Mouse (Mus musculus): ENCODE results near the gene Sema6d. TPM values are rescaled to one million over a fixed set of nuclear protein-coding genes. Genes with fewer than 3 reads are reported as not detected.
A peak's percentile ranks its signal among the peaks of the same experiment; 100 is the strongest.

The Sema6d gene
- polyA plus RNA-seq, 1 experiment from 2014 or later = 22.1 TPM

GRCm38 (mm10) chr2:124554751-124555415 is 465.1 kb downstream of the Sema6d start:
- Histone ChIP-seq H3K4me2 (replicated peaks) (no peak overlapping the region), H3K9me3 (no peaks in the 10 kb centered on the region), H3K36me3 (no peaks in the 10 kb centered on the region), H3K4me1 (replicated peaks) (no peaks in the 10 kb centered on the region), H3K27me3 (no peaks in the 10 kb centered on the region), H3K9ac (replicated peaks) (no peak overlapping the region), H3K27ac (no peak overlapping the region), H3K4me3 (replicated peaks) (no peak overlapping the region)
- no peak for ATAC-seq
- WGBS = 89% methylated on average over 1 of the region's 1 CpGs

DNA sequence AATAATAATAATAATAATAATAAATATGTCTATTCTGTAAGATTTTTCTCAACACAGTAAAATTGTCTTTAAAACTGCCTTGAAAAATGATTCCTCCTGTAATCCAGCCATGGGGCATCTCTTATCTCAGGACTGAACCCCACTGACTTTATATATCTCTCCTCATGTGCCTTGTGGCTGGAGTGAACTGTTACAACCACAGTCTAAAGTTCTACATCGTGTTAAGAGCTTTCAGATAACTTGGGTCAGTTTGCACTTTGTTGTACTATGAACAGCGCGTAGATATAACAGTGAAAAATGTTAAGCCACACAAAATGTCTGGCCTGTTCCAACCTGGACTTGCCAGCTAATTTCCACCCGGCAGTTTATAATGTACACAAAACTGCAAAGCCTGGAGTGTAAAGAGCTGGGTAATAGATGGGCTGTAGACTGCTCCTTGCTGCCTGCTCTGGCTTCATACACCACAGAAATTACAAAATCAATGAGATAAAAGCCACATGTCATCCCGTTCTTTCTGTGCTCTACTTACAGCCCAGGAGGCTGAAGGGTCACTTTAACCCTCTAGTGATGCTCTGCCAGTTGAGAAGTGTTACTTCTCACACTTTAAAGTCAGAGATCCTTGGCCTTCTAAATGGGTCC is 467.2 kb downstream of the Sema6d start:
- Histone ChIP-seq H3K27me3 (no peaks in the 10 kb centered on the region), H3K4me1 (replicated peaks) (0 out of 2 replicates have a peak, but pooled peaks cover under 1% of the 10 kb centered on the region), H3K9me3 (no peaks in the 10 kb centered on the region), H3K27ac (no peak overlapping the region), H3K36me3 (no peaks in the 10 kb centered on the region), H3K4me3 (replicated peaks) (no peak overlapping the region), H3K9ac (replicated peaks) (no peak overlapping the region), H3K4me2 (replicated peaks) (no peak overlapping the region)
- 89% methylated on average over 5 of the region's 5 CpGs for WGBS
- ATAC-seq = no peak

- no peaks in the 10 kb centered on the region for H3K36me3 ChIP-seq
- H3K27ac ChIP-seq = no peak overlapping the region
- WGBS = 98% methylated on average over 7 of the region's 7 CpGs
Observed at GRCm38 (mm10) chr2:124558021-124558420, 468.3 kb downstream of the Sema6d start.

DNA sequence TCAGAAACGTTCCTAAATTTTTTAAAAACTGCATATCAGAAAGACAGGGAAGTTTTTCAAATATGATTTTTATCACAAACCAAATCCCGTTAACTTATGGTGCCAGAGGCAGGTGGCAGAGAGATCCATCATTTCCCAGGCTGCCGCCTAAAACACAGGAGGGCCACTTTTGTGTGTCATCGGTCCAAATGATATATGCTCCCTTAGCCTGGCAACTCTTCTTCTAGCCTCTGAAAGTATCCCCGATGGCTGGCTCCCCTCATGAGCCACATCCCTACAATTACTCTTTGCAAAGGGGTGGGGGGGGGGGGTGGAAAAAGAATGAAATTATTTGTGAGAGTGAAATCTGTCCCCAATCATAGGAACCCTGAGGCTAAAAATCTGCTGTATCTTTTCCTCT is 471.9 kb downstream of the Sema6d start:
- no peak overlapping the region for H3K4me2 ChIP-seq (replicated peaks)
- peaks cover 3% of the 10 kb centered on the region; the same call in 1 of the 2 replicates for H3K4me1 ChIP-seq (replicated peaks)
- no peaks in the 10 kb centered on the region for H3K9me3 ChIP-seq
- no peaks in the 10 kb centered on the region for H3K27me3 ChIP-seq
- WGBS = 83% methylated on average over 5 of the region's 5 CpGs
- H3K36me3 ChIP-seq = no peaks in the 10 kb centered on the region
- no peak overlapping the region for H3K27ac ChIP-seq
- no peak overlapping the region for H3K4me3 ChIP-seq (replicated peaks)
- H3K9ac ChIP-seq (replicated peaks) = no peak overlapping the region
- ATAC-seq = 0 out of 2 replicates have a peak, but pooled peaks have one; percentile 11

More at GRCm38 (mm10) chr2:124558021-124558420, 468.3 kb downstream of the Sema6d start:
- H3K4me3 ChIP-seq (replicated peaks) = no peak overlapping the region
- H3K9ac ChIP-seq (replicated peaks) = no peak overlapping the region
- H3K4me1 ChIP-seq (replicated peaks) = peaks cover 3% of the 10 kb centered on the region; the same call in 1 of the 2 replicates
- H3K27me3 ChIP-seq = no peaks in the 10 kb centered on the region
- ATAC-seq = no peak
- H3K9me3 ChIP-seq = no peaks in the 10 kb centered on the region
- H3K4me2 ChIP-seq (replicated peaks) = no peak overlapping the region

DNA sequence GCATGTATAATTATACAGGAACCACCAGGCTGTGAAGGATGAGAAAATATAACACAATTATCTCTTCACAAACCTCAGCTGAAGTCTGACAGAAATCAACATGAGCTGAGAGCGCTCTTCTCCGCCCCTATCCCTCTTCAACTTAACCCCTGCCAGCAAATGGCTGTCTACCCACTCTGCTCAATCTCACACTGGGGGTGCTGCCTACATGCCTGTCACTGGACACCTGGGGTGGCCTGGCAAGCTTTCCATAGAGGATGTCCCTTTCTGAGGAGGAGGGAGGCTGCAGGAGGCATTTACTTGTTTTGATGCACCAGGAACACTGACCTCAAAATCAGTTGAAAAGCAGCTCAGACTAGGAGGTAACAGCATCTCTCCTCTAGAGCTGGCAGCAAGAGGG is 472.3 kb downstream of the Sema6d start:
- Histone ChIP-seq H3K36me3 (no peaks in the 10 kb centered on the region), H3K9ac (replicated peaks) (no peak overlapping the region), H3K4me1 (replicated peaks) (peaks cover 3% of the 10 kb centered on the region; the same call in 1 of the 2 replicates), H3K27me3 (no peaks in the 10 kb centered on the region), H3K27ac (no peak overlapping the region), H3K4me3 (replicated peaks) (no peak overlapping the region), H3K4me2 (replicated peaks) (no peak overlapping the region), H3K9me3 (no peaks in the 10 kb centered on the region)
- 67% methylated on average over 2 of the region's 2 CpGs for WGBS
- 0 out of 2 replicates have a peak, but pooled peaks have one; percentile 56 for ATAC-seq

DNA sequence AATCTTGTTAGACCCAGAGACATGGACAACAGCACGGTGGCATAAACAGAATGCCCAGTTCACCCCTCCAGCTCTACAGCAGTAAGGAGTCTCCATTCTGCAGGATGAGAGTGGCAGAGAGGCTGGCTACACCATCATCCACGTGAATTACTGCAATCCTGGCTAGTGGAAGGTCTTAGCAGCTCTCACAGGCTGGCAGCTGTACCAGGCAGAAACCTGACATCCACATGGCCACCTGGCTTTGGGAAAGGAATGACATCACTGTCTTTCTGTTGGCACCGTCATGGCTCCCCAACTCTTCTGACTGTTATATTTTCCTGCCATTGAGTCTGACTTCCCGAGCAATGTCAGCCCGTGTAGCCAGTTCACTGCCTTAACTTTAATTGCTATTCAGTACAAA is 474.0 kb downstream of the Sema6d start:
- Histone ChIP-seq H3K9me3 (no peaks in the 10 kb centered on the region), H3K4me1 (replicated peaks) (peaks cover 3% of the 10 kb centered on the region; the same call in 1 of the 2 replicates), H3K36me3 (no peaks in the 10 kb centered on the region), H3K27ac (no peak overlapping the region), H3K27me3 (no peaks in the 10 kb centered on the region), H3K4me3 (replicated peaks) (no peak overlapping the region), H3K9ac (replicated peaks) (no peak overlapping the region), H3K4me2 (replicated peaks) (no peak overlapping the region)
- 91% methylated on average over 5 of the region's 5 CpGs for WGBS
- ATAC-seq = no peak

DNA sequence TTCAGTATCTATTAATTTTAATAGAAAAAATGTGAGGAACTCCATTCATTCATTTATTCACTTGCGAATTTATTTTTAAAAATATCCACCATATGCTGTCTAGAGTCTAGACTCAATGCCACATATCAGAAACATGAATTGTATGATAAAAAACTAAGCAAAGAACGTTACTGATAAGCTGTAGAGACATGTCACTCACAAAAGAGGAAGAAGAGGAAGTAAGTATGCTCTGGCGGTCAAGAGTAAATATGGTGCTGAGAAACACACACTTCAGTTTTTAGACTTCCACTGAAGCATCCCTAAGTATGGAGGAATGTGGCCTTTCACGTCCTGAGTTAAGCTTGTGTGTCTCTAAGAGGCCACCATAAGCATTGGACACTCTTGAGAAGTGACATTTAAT is 484.0 kb downstream of the Sema6d start:
- Histone ChIP-seq H3K9ac (replicated peaks) (no peak overlapping the region), H3K4me3 (replicated peaks) (no peak overlapping the region), H3K4me2 (replicated peaks) (no peak overlapping the region), H3K9me3 (no peaks in the 10 kb centered on the region; the same call in 1 of the 2 replicates), H3K27me3 (no peaks in the 10 kb centered on the region), H3K36me3 (no peaks in the 10 kb centered on the region), H3K27ac (no peak overlapping the region), H3K4me1 (replicated peaks) (no peaks in the 10 kb centered on the region)
- WGBS = 74% methylated on average over 4 of the region's 4 CpGs
- ATAC-seq = no peak

DNA sequence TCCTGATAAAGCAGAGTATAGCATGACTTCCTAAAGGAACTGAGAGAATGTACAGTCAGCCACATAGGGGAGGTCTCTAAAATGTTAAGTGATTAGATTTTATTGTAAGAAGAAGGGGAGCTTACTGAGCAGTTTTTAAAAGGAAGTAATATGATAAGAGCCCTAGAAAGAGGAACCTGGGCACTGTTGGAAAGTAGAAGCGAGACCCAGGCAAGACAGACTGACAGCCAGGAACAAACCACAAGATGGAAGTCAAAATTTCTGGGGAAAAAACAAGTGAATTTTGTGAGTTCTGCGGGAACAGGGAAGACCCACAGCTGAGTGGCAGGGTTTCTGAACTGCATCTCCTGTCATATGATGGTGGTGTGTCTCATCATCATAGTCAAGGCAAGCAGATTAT is 486.3 kb downstream of the Sema6d start:
- no peak overlapping the region for H3K4me3 ChIP-seq (replicated peaks)
- WGBS = 92% methylated on average over 2 of the region's 2 CpGs
- H3K4me1 ChIP-seq (replicated peaks) = no peaks in the 10 kb centered on the region
- no peak overlapping the region for H3K4me2 ChIP-seq (replicated peaks)
- no peaks in the 10 kb centered on the region for H3K27me3 ChIP-seq
- H3K9me3 ChIP-seq = no peaks in the 10 kb centered on the region; the same call in 1 of the 2 replicates
- H3K36me3 ChIP-seq = no peaks in the 10 kb centered on the region
- ATAC-seq = no peak
- H3K27ac ChIP-seq = no peak overlapping the region
- H3K9ac ChIP-seq (replicated peaks) = no peak overlapping the region

GRCm38 (mm10) chr2:124583561-124583960 is 493.8 kb downstream of the Sema6d start:
- no peaks in the 10 kb centered on the region for H3K27me3 ChIP-seq
- H3K4me1 ChIP-seq (replicated peaks) = 0 out of 2 replicates have a peak, but pooled peaks cover 5% of the 10 kb centered on the region
- no peak overlapping the region for H3K4me3 ChIP-seq (replicated peaks)
- ATAC-seq = no peak
- H3K9ac ChIP-seq (replicated peaks) = no peak overlapping the region
- no peak overlapping the region for H3K4me2 ChIP-seq (replicated peaks)
- H3K36me3 ChIP-seq = no peaks in the 10 kb centered on the region
- no peak overlapping the region for H3K27ac ChIP-seq
- no peaks in the 10 kb centered on the region for H3K9me3 ChIP-seq
- WGBS = 74% methylated on average over 7 of the region's 7 CpGs

DNA sequence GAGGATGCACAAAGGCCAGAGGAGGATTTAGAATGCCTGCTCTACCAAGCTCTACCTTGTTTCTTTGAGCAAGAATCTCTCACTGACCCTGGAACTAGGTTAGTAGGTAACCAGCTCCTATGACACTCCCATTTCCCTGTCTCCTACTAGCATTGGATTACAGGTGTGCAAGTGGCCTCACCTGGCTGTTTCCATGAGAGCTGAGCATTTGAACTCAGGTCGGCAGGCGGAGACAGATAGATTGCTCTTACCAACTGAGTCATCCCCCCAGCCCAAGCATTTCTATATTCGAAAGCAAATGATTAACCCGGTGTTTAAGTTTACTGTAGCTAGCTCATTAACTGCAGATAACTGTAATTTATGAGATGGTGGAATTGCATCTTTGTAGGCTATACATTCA is 503.0 kb downstream of the Sema6d start:
- Histone ChIP-seq H3K27ac (no peak overlapping the region), H3K9ac (replicated peaks) (no peak overlapping the region), H3K9me3 (no peaks in the 10 kb centered on the region), H3K4me1 (replicated peaks) (no peaks in the 10 kb centered on the region), H3K27me3 (no peaks in the 10 kb centered on the region), H3K36me3 (no peaks in the 10 kb centered on the region), H3K4me3 (replicated peaks) (no peak overlapping the region), H3K4me2 (replicated peaks) (no peak overlapping the region)
- ATAC-seq = no peak
- WGBS = 96% methylated on average over 4 of the region's 4 CpGs

GRCm38 (mm10) chr2:124599014-124599413 is 509.2 kb downstream of the Sema6d start:
- Histone ChIP-seq H3K9me3 (no peaks in the 10 kb centered on the region), H3K27me3 (0 out of 2 replicates have a peak, but pooled peaks cover 5% of the 10 kb centered on the region), H3K4me3 (replicated peaks) (no peak overlapping the region), H3K4me1 (replicated peaks) (no peaks in the 10 kb centered on the region), H3K9ac (replicated peaks) (no peak overlapping the region), H3K27ac (no peak overlapping the region), H3K36me3 (no peaks in the 10 kb centered on the region), H3K4me2 (replicated peaks) (no peak overlapping the region)
- 83% methylated on average over 3 of the region's 3 CpGs for WGBS
- ATAC-seq = no peak

GRCm38 (mm10) chr2:124601702-124602378 is 512.1 kb downstream of the Sema6d start:
- WGBS = 78% methylated on average over 9 of the region's 9 CpGs

More at GRCm38 (mm10) chr2:124601702-124602378, 512.1 kb downstream of the Sema6d start:
- H3K36me3 ChIP-seq = no peaks in the 10 kb centered on the region
- ATAC-seq = no peak
- no peak overlapping the region for H3K4me2 ChIP-seq (replicated peaks)
- H3K27me3 ChIP-seq = peaks cover 5% of the 10 kb centered on the region; the same call in 1 of the 2 replicates
- H3K9me3 ChIP-seq = no peaks in the 10 kb centered on the region
- H3K4me1 ChIP-seq (replicated peaks) = no peaks in the 10 kb centered on the region
- H3K4me3 ChIP-seq (replicated peaks) = no peak overlapping the region
- H3K9ac ChIP-seq (replicated peaks) = no peak overlapping the region
- no peak overlapping the region for H3K27ac ChIP-seq
